In genomic region chr6:145002094-145002936, GRCm38 (mm10) we compare ENCODE assay signal across 17 mouse cellular contexts.
DNase-seq lines count a peak whose midpoint lies in the region; ATAC-seq lines count a peak whose summit lies in the region.
"Had no signal": no experiment of that assay in that cellular context is flagged by ENCODE, and none has a peak within 500 bp of the region (broad histone marks: within the 10 kb centered on the region; RNA-seq: fewer than 3 reads in every experiment).

No protein-coding gene starts in this region.

- DNase-seq in lung, postnatal 25 days (ENCODE audit: low spot score): peak; percentile 5
- no peak for DNase-seq in lung, postnatal 4 days
- DNase-seq in R1 (ENCODE audit: low read depth, low spot score): peak; percentile 77
- no peak for DNase-seq in cerebellum, postnatal 4 days (ENCODE audit: low spot score in 2 of 2)
- DNase-seq in spleen, postnatal 10 days (ENCODE audit: low spot score in 2 of 2): no peak
- no peak for DNase-seq in left cerebral cortex, adult 11 months (ENCODE audit: low spot score)
- DNase-seq: cerebellum, adult 9-11 months; embryo, embryonic 11 days; heart, adult 11 months; kidney, adult 8-10 months; layer of hippocampus, postnatal 36 days; left cerebral cortex, postnatal 4 days; liver, embryonic 13.5 days; right cerebral cortex, adult 18-20 months had no signal

- peak; percentile 85 for ATAC-seq in granulocyte monocyte progenitor cell, adult 5-6 weeks (replicated peaks; ENCODE audit: poor library complexity, severe bottlenecking)
- ATAC-seq: forebrain, embryonic 14.5 days; lung, postnatal 0 days had no signal

Comparison
In these comparisons a context has a peak if more than half of its experiments do, and no peak if none do; other contexts are left out.
1. DNase-seq: peak in lung, postnatal 25 days (single experiment) and R1 (single experiment); none in lung, postnatal 4 days (0 of 2), cerebellum, postnatal 4 days (0 of 2), spleen, postnatal 10 days (0 of 2) and left cerebral cortex, adult 11 months (single experiment).